Mouse (Mus musculus) lung, postnatal 14 days (tissue): Measurements from ENCODE around the gene Cldn10.

Source experiments
- DNase-seq: peaks from one replicate; pipeline ENCODE4 v3.0.0; 2021

Cldn10 gene

DNA sequence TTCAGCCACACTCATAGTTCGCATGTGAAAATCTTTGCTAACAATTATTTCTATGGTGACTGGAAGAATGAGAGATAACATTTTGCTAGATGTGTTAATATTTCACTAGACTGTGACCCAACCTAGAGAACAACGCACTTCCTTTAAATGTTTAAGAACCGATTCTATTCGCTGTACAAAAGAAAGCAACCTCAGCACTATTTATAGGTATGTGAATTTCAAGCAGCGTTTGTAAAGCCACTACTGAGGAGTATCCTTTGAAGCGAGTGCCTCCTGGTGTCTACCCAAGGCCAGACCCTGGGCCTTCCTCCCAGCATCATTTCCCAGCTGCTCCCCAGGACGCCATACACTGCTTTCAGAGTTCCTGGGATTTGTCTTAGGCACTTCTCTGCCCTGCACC is 132.9 kb downstream of the Cldn10 start:
- no peak for DNase-seq

GRCm38 (mm10) chr14:118922251-118922650 is 134.5 kb downstream of the Cldn10 start:
- DNase-seq: no peak

DNA sequence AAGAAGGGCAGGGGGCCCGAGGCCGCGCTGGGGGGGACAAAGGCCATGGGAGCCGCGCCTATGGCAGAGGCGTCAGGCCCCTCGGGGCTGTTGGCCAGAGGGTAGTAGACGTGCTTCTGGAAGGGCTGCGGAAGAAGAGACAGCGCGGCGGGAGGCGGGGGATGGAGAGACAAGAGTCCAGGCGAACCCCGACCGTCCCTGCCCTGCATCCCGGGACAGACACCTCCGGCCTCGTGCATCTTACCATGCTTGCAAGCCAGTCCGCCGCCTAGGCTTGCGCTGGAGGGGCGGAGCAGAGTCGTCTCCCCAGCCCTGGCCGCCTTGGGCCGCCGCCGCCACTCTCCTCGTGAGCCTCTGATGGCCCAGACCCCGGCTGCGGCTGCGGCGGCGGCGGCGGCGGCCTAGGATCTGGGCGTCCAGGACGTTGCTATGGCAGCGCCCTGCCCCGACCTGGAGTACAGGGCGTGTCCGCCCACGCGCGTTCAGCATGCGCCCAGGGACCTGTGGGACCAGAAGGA is 135.0 kb downstream of the Cldn10 start:
- peak; percentile 42 for DNase-seq
